Mouse (Mus musculus) frontal cortex, adult (tissue): ENCODE results near the gene Mettl2.
"Not testable (repeated sequence)": the region's sequence is repeated elsewhere in the genome, so short reads cannot be mapped to it uniquely, and the experiment has no call there.

Experiments used
- ATAC-seq: cut with Nextera tagmentation; 2 replicates; pipeline ENCODE4 v1.9.2; 2017; ENCODE audit warnings: mild to moderate bottlenecking, moderate library complexity, mixed read lengths; ENCODE audit not compliant: low TSS enrichment

The Mettl2 gene

GRCm38 (mm10) chr11:105125735-105126519 lies at the start of gene Mettl2:
Gene Mettl2 (plus strand): TSS chr11:105126425.
- ATAC-seq = peak; percentile 97

GRCm38 (mm10) chr11:105112448-105112847 lies 13.8 kb upstream of the Mettl2 start:
- ATAC-seq = not testable (repeated sequence)

- no peak for ATAC-seq
Measured at GRCm38 (mm10) chr11:105117814-105118213, 8.4 kb upstream of the Mettl2 start.

GRCm38 (mm10) chr11:105120551-105121061 lies 5.6 kb upstream of the Mettl2 start:
- no peak for ATAC-seq

GRCm38 (mm10) chr11:105121792-105122191 lies 4.4 kb upstream of the Mettl2 start:
- ATAC-seq = not testable (repeated sequence)

- no peak for ATAC-seq
Measured at GRCm38 (mm10) chr11:105123986-105124385, 2.2 kb upstream of the Mettl2 start.

GRCm38 (mm10) chr11:105126520-105127029 lies 350 bp downstream of the Mettl2 start:
- ATAC-seq = peak; percentile 17; the same call in 1 of the 2 replicates

GRCm38 (mm10) chr11:105135692-105136091 lies 9.5 kb downstream of the Mettl2 start:
- no peak for ATAC-seq

- not testable (repeated sequence) for ATAC-seq
Measured at GRCm38 (mm10) chr11:105137255-105137654, 11.0 kb downstream of the Mettl2 start.

- ATAC-seq = not testable (repeated sequence)
Measured at GRCm38 (mm10) chr11:105140512-105140911, 14.3 kb downstream of the Mettl2 start.

GRCm38 (mm10) chr11:105141115-105141514 lies 14.9 kb downstream of the Mettl2 start:
- no peak for ATAC-seq

- no peak for ATAC-seq
Measured at GRCm38 (mm10) chr11:105143564-105143963, 17.3 kb downstream of the Mettl2 start.

GRCm38 (mm10) chr11:105144084-105144483 lies 17.9 kb downstream of the Mettl2 start:
- ATAC-seq = no peak

GRCm38 (mm10) chr11:105144508-105145210 lies 18.4 kb downstream of the Mettl2 start:
- ATAC-seq = no peak

- ATAC-seq = no peak
Measured at GRCm38 (mm10) chr11:105145211-105145610, 19.0 kb downstream of the Mettl2 start.

GRCm38 (mm10) chr11:105146593-105146992 lies 20.4 kb downstream of the Mettl2 start, which contains the start of gene Gm10842:
Gene Gm10842 (plus strand): TSS chr11:105146893.
- no peak for ATAC-seq

- no peak for ATAC-seq
Measured at GRCm38 (mm10) chr11:105149353-105149752, 23.1 kb downstream of the Mettl2 start.

- ATAC-seq = no peak
Measured at GRCm38 (mm10) chr11:105149766-105150165, 23.5 kb downstream of the Mettl2 start.

- ATAC-seq = no peak
Measured at GRCm38 (mm10) chr11:105150691-105151090, 24.5 kb downstream of the Mettl2 start.

- ATAC-seq = no peak
Measured at GRCm38 (mm10) chr11:105151226-105152016, 25.2 kb downstream of the Mettl2 start.

GRCm38 (mm10) chr11:105152017-105152300 lies 25.7 kb downstream of the Mettl2 start:
- no peak for ATAC-seq

GRCm38 (mm10) chr11:105152357-105152899 lies 26.2 kb downstream of the Mettl2 start:
- ATAC-seq = no peak
